Mouse (Mus musculus) gonadal fat pad, adult 2 months (tissue): ENCODE measurements around the gene Ptprn. TPM values are rescaled to one million over a fixed set of nuclear protein-coding genes. Genes with fewer than 3 reads are reported as not detected.

ENCODE experiments used
- DNase-seq: peaks from one replicate; pipeline ENCODE4 v3.0.0-alpha.2; 2012; ENCODE audit warnings: low read depth
- polyA plus RNA-seq: library from polyadenylated mRNA; depleted of rRNA; stranded (reverse); fragments of >200 nt; gene quantifications from 2 replicates; pipeline ENCODE4 v1.2.3, GENCODE M21; 2012; rRNA removed

Gene Ptprn
- 0.03 and 0.62 TPM in 2 replicates for polyA plus RNA-seq

DNA sequence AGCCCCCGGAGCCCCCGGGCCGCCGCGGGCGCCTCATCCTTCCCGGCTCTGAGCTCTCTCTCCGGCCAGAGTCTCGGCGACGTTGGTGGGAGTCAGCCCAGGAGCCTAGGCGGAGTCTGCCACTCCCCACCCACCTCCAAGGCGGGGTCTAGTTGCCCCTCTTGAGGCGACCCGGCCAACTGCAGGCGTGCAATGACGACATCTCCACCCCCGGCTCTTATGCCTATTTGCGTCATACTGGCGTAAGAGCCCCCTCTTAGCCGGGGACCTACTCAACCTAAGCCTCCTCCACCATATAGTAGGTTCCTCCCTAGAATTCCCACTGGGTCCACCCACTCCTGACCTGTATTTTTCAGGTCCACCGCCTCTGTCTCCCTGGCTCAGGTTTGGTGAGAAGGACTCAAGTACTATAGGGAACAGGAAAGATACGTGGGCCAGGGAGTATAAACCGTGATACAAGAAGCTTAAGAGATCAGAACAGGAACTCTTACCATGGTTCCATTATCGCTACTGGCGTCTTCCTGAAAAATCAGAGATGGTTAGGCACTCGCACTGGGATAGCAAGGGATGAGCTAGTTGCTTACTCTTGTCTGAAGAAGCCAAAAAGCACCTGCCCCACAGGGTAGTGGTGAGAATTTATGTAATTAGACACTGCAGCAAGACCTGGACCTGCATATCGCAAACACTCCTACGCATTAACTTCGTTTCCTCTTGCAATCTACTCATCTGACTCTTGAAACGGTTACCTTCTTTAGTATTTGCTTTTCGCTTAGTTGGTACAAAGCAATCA is at the start of gene Ptprn:
TSS of gene Ptprn (minus strand) at position 412 of the 790 bp plus-strand sequence.
- no peak for DNase-seq

- DNase-seq: no peak
Measured at GRCm38 (mm10) chr1:75311694-75312093, 47.4 kb upstream of the Ptprn start.

GRCm38 (mm10) chr1:75304662-75305061 is 40.4 kb upstream of the Ptprn start:
- DNase-seq: no peak

GRCm38 (mm10) chr1:75294294-75294693 is 30.0 kb upstream of the Ptprn start:
- no peak for DNase-seq

- no peak for DNase-seq
Measured at GRCm38 (mm10) chr1:75293331-75293701, 29.0 kb upstream of the Ptprn start.

DNA sequence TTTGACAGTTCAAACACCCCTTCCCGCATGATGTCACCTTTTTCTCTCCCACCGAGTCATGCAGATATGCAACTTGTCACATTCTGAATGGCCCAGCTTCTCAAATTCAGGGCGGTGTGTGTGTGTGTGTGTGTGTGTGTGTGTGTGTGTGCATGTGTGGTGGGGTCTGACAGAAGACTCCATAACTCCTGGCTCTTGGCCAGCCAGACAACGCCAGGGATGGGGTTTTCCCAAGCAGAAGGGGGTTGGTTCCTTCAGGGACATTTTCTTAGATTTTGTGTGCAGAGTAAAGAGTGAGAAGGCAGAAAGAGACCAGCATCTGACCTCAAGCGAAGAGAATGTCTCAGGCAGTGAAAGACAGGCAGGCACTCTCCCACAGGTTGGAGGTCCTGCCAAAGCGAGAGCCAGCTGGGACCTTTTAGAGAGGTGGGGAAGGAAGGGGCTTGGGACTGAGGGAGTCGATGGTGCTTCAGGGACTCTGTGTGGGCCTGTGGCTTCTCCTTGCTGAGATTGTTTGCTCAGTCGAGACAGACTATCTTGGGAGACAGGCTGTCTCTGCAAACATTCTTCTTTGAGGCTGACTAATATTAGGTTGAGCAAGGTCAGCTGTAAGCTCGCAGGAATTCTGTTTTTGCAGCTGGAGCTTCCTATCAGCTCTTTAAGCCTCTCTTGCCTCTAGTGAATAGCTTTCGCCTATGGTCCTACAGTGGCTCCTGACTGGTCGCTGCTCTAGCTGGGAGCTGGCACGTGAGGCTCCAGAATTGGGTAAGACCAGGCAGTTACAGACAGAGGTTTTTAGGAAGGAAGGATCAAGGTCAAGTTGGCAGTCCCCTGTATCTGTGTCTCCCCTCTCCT is 28.4 kb upstream of the Ptprn start:
- DNase-seq: no peak

GRCm38 (mm10) chr1:75291321-75291720 is 27.0 kb upstream of the Ptprn start:
- DNase-seq: no peak

- DNase-seq: no peak
Measured at GRCm38 (mm10) chr1:75290582-75290981, 26.3 kb upstream of the Ptprn start.

GRCm38 (mm10) chr1:75289888-75290431 is 25.7 kb upstream of the Ptprn start:
- no peak for DNase-seq

GRCm38 (mm10) chr1:75289376-75289775 is 25.1 kb upstream of the Ptprn start:
- DNase-seq: no peak

- peak; percentile 20 for DNase-seq
Measured at GRCm38 (mm10) chr1:75284911-75285310, 20.6 kb upstream of the Ptprn start.

GRCm38 (mm10) chr1:75283017-75283416 is 18.7 kb upstream of the Ptprn start:
- no peak for DNase-seq

DNA sequence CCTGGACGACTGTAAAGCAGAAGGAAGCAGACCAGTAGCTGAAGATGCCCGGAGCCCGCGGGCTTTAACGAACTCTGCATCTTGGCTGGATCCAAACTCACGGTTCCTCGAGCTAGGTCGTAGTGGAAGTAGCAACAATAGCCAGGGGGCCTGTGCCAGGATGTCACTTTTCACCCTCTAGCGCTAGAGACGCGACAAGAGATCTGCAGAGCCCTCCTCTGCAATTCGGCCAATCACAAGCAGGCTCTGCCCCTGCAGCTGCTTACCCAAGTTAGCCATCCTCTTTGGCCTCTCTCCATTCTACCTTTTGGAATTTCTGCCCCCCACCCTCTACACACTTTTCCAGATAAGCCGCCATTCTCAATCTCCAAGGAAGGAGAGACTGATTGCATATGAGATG is 13.9 kb upstream of the Ptprn start, which contains the start of gene Resp18:
TSS of gene Resp18 (minus strand) at position 188 of the 400 bp plus-strand sequence.
- no peak for DNase-seq

GRCm38 (mm10) chr1:75277195-75278188 is 13.2 kb upstream of the Ptprn start:
- DNase-seq: no peak

GRCm38 (mm10) chr1:75262969-75263951 is 1.0 kb downstream of the Ptprn start:
- DNase-seq: no peak

DNA sequence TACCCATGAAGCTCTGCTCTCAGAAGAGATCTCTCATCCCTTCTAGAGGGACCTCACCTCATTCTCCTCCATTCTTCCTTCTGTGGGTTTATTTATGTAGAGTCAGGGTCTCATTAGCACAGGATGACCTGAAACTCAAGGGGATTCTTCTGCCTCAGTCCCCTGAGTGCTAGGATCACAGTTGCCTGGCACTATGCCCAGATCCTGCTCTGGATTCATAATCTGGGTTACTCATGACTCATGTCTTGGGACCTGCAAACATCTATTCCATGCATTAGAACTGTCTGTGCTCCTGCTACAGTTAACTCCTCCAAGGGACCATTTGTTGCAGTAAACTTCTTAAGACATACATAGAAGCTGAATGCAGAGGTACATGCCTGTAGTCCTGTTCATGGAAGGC is 3.0 kb downstream of the Ptprn start:
- DNase-seq: no peak

DNA sequence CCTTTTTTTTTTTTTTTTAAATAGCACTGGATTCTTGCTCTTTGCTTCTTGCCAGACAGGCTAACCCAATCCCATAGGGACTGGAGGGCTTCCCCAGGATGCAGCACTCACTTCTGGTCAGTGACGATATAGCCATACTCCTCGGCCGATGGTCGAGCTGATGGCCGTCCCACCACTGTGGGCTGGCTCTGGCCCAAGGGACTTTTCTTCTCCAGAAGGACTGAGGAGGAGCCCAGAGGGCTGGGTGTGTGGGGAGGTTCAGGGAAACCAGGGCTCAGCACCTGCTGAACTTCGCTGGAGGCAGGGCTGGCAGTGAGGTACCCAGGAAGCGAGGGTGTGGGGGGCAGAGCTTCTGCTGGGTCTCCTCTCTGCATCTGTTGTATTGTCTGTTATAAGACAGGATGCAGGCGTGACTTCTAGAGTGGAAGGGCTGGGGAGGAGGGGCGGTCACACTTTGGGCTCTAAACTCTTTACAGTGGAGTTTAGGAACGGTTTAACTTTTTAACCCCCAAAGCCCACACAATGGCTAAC is 8.7 kb downstream of the Ptprn start:
- no peak for DNase-seq

- no peak for DNase-seq
Measured at GRCm38 (mm10) chr1:75254625-75255013, 9.7 kb downstream of the Ptprn start.

DNA sequence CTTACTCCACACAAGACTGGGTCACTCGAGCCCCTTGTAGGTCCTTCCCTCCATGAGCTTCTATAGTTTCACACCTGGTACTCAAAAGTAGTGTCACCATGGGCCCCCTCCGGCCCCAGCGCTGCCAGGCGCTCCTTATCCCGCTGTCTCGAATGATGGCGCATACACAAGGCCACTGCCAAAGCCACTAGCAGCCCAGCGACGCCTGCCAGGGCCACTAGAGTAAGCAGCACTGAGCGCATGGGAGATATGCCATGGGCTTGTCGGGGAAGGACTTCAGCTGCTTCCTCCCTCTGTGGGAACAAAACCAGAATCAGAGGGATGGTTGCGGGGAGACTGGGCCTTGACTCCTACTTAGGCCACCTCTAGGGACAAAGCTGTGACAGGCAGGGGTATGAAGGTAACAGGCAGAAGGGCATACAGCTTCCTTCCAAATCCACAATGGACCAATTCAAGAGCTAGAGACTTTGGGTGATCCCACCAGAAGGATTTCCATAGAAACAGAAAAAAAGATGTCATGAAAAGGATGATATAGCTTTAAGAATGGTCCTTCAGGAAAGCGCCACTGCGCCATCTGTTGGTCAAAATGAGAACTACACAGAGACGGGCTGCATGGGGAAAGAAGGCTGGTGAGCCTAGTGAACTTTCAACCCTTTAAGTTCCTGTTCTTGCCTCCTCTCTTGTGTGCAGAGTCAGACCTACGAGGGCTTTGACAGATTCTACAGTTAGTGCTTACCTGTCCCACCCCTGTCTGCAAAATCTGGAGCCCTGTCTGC is 10.3 kb downstream of the Ptprn start:
- DNase-seq: no peak
